Mouse (Mus musculus) thymus, postnatal 0 days (tissue): Measurements from ENCODE around the gene Ccdc50. TPM values are rescaled to one million over a fixed set of nuclear protein-coding genes. Genes with fewer than 3 reads are reported as not detected.
A peak's percentile ranks its signal among the peaks of the same experiment; 100 is the strongest.

Experiments
- DNase-seq: peaks from one replicate; pipeline ENCODE4 v3.0.0-alpha.2; 2015; ENCODE audit warnings: low spot score
- polyA plus RNA-seq: library from polyadenylated mRNA; unstranded; fragments of >200 nt; fragmentation: Nextera tagmentation; extraction: Ambion mirVana; gene quantifications from 2 replicates; pipeline ENCODE4 v1.2.1, GENCODE M21; 2015

The Ccdc50 gene
- polyA plus RNA-seq, 1 experiment from 2014 or later, result 19.6 TPM

GRCm38 (mm10) chr16:27395251-27396037 lies 6.8 kb downstream of the Ccdc50 start:
- DNase-seq, result no peak

- no peak for DNase-seq
Measured at GRCm38 (mm10) chr16:27396951-27397350, 8.3 kb downstream of the Ccdc50 start.

- no peak for DNase-seq
Measured at GRCm38 (mm10) chr16:27399026-27399718, 10.5 kb downstream of the Ccdc50 start.

- DNase-seq, result no peak
Measured at GRCm38 (mm10) chr16:27399719-27400253, 11.1 kb downstream of the Ccdc50 start.

GRCm38 (mm10) chr16:27401579-27401978 lies 12.9 kb downstream of the Ccdc50 start:
- DNase-seq, result no peak

- DNase-seq, result no peak
Measured at GRCm38 (mm10) chr16:27404107-27404506, 15.4 kb downstream of the Ccdc50 start.

GRCm38 (mm10) chr16:27416937-27417584 lies 28.4 kb downstream of the Ccdc50 start:
- no peak for DNase-seq

GRCm38 (mm10) chr16:27417632-27418031 lies 29.0 kb downstream of the Ccdc50 start:
- no peak for DNase-seq

- no peak for DNase-seq
Measured at GRCm38 (mm10) chr16:27420982-27421381, 32.3 kb downstream of the Ccdc50 start.

- no peak for DNase-seq
Measured at GRCm38 (mm10) chr16:27435034-27435433, 46.4 kb downstream of the Ccdc50 start.

GRCm38 (mm10) chr16:27443941-27444340 lies 55.3 kb downstream of the Ccdc50 start:
- no peak for DNase-seq

- DNase-seq, result no peak
Measured at GRCm38 (mm10) chr16:27449360-27449759, 60.7 kb downstream of the Ccdc50 start.

GRCm38 (mm10) chr16:27450655-27451054 lies 62.0 kb downstream of the Ccdc50 start:
- no peak for DNase-seq

- DNase-seq, result no peak
Measured at GRCm38 (mm10) chr16:27453396-27453795, 64.7 kb downstream of the Ccdc50 start.

GRCm38 (mm10) chr16:27453823-27454222 lies 65.2 kb downstream of the Ccdc50 start:
- DNase-seq, result no peak

GRCm38 (mm10) chr16:27457273-27457672 lies 68.6 kb downstream of the Ccdc50 start:
- peak; percentile 59 for DNase-seq

GRCm38 (mm10) chr16:27468731-27469130 lies 80.1 kb downstream of the Ccdc50 start:
- DNase-seq, result peak; percentile 36

- no peak for DNase-seq
Measured at GRCm38 (mm10) chr16:27471389-27471788, 82.7 kb downstream of the Ccdc50 start.

GRCm38 (mm10) chr16:27483834-27484233 lies 95.2 kb downstream of the Ccdc50 start:
- DNase-seq, result no peak
